Mouse (Mus musculus): ENCODE measurements around the gene Rps12. TPM values are rescaled to one million over a fixed set of nuclear protein-coding genes. Genes with fewer than 3 reads are reported as not detected.

The Rps12 gene
- polyA plus RNA-seq (2015; fragmentation: Illumina TruSeq; extraction: RNeasy Lipid Tissue Mini Kit (QIAGEN cat#74804); ENCODE audit: insufficient read depth, low read depth, low replicate concordance): 1,153 TPM

GRCm38 (mm10) chr10:23787062-23787821 lies at the start of gene Rps12:
Rps12 (minus strand) TSS chr10:23787275.

GRCm38 (mm10) chr10:23796551-23797503 lies 9.8 kb upstream of the Rps12 start, which contains the start of gene Slc18b1:
Slc18b1 (plus strand) TSS chr10:23796986.

Other genes with a start within 250 kb of the Rps12 start
- 2.6 TPM for gene Slc18b1, start 9.7 kb upstream of the Rps12 start, polyA plus RNA-seq (2015; fragmentation: Illumina TruSeq; extraction: RNeasy Lipid Tissue Mini Kit (QIAGEN cat#74804); ENCODE audit: insufficient read depth, low read depth, low replicate concordance)
- gene Vnn3, start 64.2 kb upstream of the Rps12 start, polyA plus RNA-seq (2015; fragmentation: Illumina TruSeq; extraction: RNeasy Lipid Tissue Mini Kit (QIAGEN cat#74804); ENCODE audit: insufficient read depth, low read depth, low replicate concordance): not detected
- 0.66 TPM for gene Vnn1, start 107.4 kb upstream of the Rps12 start, polyA plus RNA-seq (2015; fragmentation: Illumina TruSeq; extraction: RNeasy Lipid Tissue Mini Kit (QIAGEN cat#74804); ENCODE audit: insufficient read depth, low read depth, low replicate concordance)
- gene Taar1, start 133.1 kb upstream of the Rps12 start, polyA plus RNA-seq (2015; fragmentation: Illumina TruSeq; extraction: RNeasy Lipid Tissue Mini Kit (QIAGEN cat#74804); ENCODE audit: insufficient read depth, low read depth, low replicate concordance): not detected
- not detected for gene Taar2, start 151.3 kb upstream of the Rps12 start, polyA plus RNA-seq (2015; fragmentation: Illumina TruSeq; extraction: RNeasy Lipid Tissue Mini Kit (QIAGEN cat#74804); ENCODE audit: insufficient read depth, low read depth, low replicate concordance)
- gene Taar3, start 162.3 kb upstream of the Rps12 start, polyA plus RNA-seq (2015; fragmentation: Illumina TruSeq; extraction: RNeasy Lipid Tissue Mini Kit (QIAGEN cat#74804); ENCODE audit: insufficient read depth, low read depth, low replicate concordance): not detected
- gene Taar4, start 173.2 kb upstream of the Rps12 start, polyA plus RNA-seq (2015; fragmentation: Illumina TruSeq; extraction: RNeasy Lipid Tissue Mini Kit (QIAGEN cat#74804); ENCODE audit: insufficient read depth, low read depth, low replicate concordance): not detected
- not detected for gene Taar5, start 183.4 kb upstream of the Rps12 start, polyA plus RNA-seq (2015; fragmentation: Illumina TruSeq; extraction: RNeasy Lipid Tissue Mini Kit (QIAGEN cat#74804); ENCODE audit: insufficient read depth, low read depth, low replicate concordance)
- gene Taar6, start 198.4 kb upstream of the Rps12 start, polyA plus RNA-seq (2015; fragmentation: Illumina TruSeq; extraction: RNeasy Lipid Tissue Mini Kit (QIAGEN cat#74804); ENCODE audit: insufficient read depth, low read depth, low replicate concordance): not detected
- gene Taar7a, start 206.2 kb upstream of the Rps12 start, polyA plus RNA-seq (2015; fragmentation: Illumina TruSeq; extraction: RNeasy Lipid Tissue Mini Kit (QIAGEN cat#74804); ENCODE audit: insufficient read depth, low read depth, low replicate concordance): not detected
- not detected for gene Taar7b, start 212.7 kb upstream of the Rps12 start, polyA plus RNA-seq (2015; fragmentation: Illumina TruSeq; extraction: RNeasy Lipid Tissue Mini Kit (QIAGEN cat#74804); ENCODE audit: insufficient read depth, low read depth, low replicate concordance)
- not detected for gene Taar7d, start 239.9 kb upstream of the Rps12 start, polyA plus RNA-seq (2015; fragmentation: Illumina TruSeq; extraction: RNeasy Lipid Tissue Mini Kit (QIAGEN cat#74804); ENCODE audit: insufficient read depth, low read depth, low replicate concordance)